Mouse (Mus musculus): ENCODE measurements around the gene 4930579F01Rik.

DNA sequence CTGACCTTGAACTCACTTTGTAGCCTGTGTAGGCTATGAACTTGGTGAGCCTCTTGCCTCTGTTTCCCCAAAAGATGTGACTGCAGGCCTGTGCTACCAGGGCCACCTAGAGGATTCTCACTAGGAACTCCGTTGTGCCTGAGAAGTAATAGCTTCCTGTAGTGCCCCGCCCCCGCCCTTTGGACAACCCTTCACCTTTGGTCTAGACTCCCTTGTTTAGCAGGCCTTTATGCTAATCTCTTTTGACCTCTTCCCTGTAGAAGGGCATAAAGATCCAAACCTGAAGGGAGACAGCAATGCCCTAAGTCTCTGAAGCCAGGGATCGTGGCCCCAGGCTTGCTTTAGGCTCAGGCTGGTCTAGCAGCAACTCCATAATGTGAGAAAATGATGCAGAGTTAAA, 28.9 kb upstream of the 4930579F01Rik start:
- TF ChIP-seq CTCF (IDR thresholded peaks at IDR 0.05), result no peak
- no peak for TF ChIP-seq EP300 (IDR thresholded peaks at IDR 0.05)

All from lung, postnatal 0 days (tissue).